Mouse (Mus musculus) MEL (cell line): Measurements from ENCODE around the gene Reg3g. TPM values are rescaled to one million over a fixed set of nuclear protein-coding genes. Genes with fewer than 3 reads are reported as not detected.

Experiments
- DNase-seq: peaks from one replicate; pipeline ENCODE4 v3.0.0; 2011; ENCODE audit warnings: low read depth, low spot score
- H3K27ac ChIP-seq: 2 replicates; pipeline ENCODE4 v1.5.1; 2012; ENCODE audit warnings: low read depth, mild to moderate bottlenecking, control low read depth, low read length, moderate library complexity; ENCODE audit not compliant: control insufficient read depth
- H3K27me3 ChIP-seq, 2 experiments: fragments of 150-350 bp in 1 of 2; sonication (generic) in 1 of 2; 2 replicates each; pipeline ENCODE4 v1.6.1; 2012; ENCODE audit warnings: low read length in 2 of 2, mild to moderate bottlenecking in 2 of 2, improper control_type of control experiment in 1 of 2, moderate library complexity in 1 of 2; ENCODE audit not compliant: insufficient read depth in 2 of 2, control insufficient read depth in 1 of 2
- H3K36me3 ChIP-seq, 2 experiments: 2 replicates each; pipeline ENCODE4 v1.6.1; 2012 to 2014; ENCODE audit warnings: low read length in 2 of 2, improper control_type of control experiment in 1 of 2, inconsistent platforms in 1 of 2, mild to moderate bottlenecking in 1 of 2; ENCODE audit not compliant: insufficient read depth in 2 of 2, control insufficient read depth in 1 of 2
- H3K4me1 ChIP-seq, 2 experiments: fragments of 150-350 bp in 1 of 2; sonication (generic) in 1 of 2; 2 replicates each; pipeline ENCODE4 v1.6.1; 2012; ENCODE audit warnings: low read length in 2 of 2, improper control_type of control experiment in 1 of 2, mild to moderate bottlenecking in 1 of 2; ENCODE audit not compliant: insufficient read depth in 2 of 2, control insufficient read depth in 1 of 2
- H3K4me3 ChIP-seq, 2 experiments: fragments of 150-350 bp in 1 of 2; sonication (generic) in 1 of 2; 2 replicates each; pipeline ENCODE4 v1.5.1; 2012; ENCODE audit warnings: low read depth in 2 of 2, low read length in 2 of 2, mild to moderate bottlenecking in 2 of 2, moderate library complexity in 2 of 2, control low read depth in 1 of 2, improper control_type of control experiment in 1 of 2; ENCODE audit not compliant: control insufficient read depth in 1 of 2, insufficient read depth in 1 of 2
- H3K79me2 ChIP-seq: 2 replicates; pipeline ENCODE4 v1.6.1; 2012; ENCODE audit warnings: mild to moderate bottlenecking, low read length, moderate library complexity; ENCODE audit not compliant: control insufficient read depth, poor library complexity, insufficient read depth
- H3K9ac ChIP-seq: 2 replicates; pipeline ENCODE4 v1.6.1; 2012; ENCODE audit warnings: low read depth, mild to moderate bottlenecking, control low read depth, low read length, moderate library complexity; ENCODE audit not compliant: control insufficient read depth, poor library complexity, severe bottlenecking
- H3K9me3 ChIP-seq: fragments of 150-350 bp; sonication (generic); replicated peaks from 2 replicates; pipeline ENCODE4 v1.6.1; 2012; ENCODE audit warnings: mild to moderate bottlenecking, low read length, improper control_type of control experiment, moderate library complexity; ENCODE audit not compliant: insufficient read depth
- CHD1 ChIP-seq: IDR thresholded peaks from 2 replicates; pipeline ENCODE4 v1.6.1; 2012; ENCODE audit warnings: low read depth, mild to moderate bottlenecking, inconsistent platforms, low read length, improper control_type of control experiment
- CTCF ChIP-seq, 3 experiments: IDR thresholded peaks in 2 of 3; conservative IDR thresholded peaks in 1 of 3; 2 replicates each; pipeline ENCODE4 v1.5.1; 2011 to 2012; ENCODE audit warnings: low read length in 3 of 3, low read depth in 2 of 3, mild to moderate bottlenecking in 2 of 3, improper control_type of control experiment in 1 of 3, inconsistent platforms in 1 of 3, mixed read lengths in 1 of 3, moderate library complexity in 1 of 3; ENCODE audit not compliant: control insufficient read depth in 1 of 3, insufficient read depth in 1 of 3, poor library complexity in 1 of 3, severe bottlenecking in 1 of 3
- E2F4 ChIP-seq: IDR thresholded peaks from 2 replicates; pipeline ENCODE4 v1.6.1; 2011; ENCODE audit warnings: low read depth, low read length, improper control_type of control experiment, borderline replicate concordance
- EP300 ChIP-seq, 2 experiments: IDR thresholded peaks; 2 replicates each; pipeline ENCODE4 v1.6.1; 2011; ENCODE audit warnings: improper control_type of control experiment in 2 of 2, low read length in 2 of 2, low read depth in 1 of 2, mild to moderate bottlenecking in 1 of 2
- HCFC1 ChIP-seq: IDR thresholded peaks from 2 replicates; pipeline ENCODE4 v1.6.1; 2012; ENCODE audit warnings: low read depth, mild to moderate bottlenecking, inconsistent platforms, low read length, improper control_type of control experiment, moderate library complexity
- JUND ChIP-seq: IDR thresholded peaks from 2 replicates; pipeline ENCODE4 v1.6.1; 2011; ENCODE audit warnings: low read depth, mild to moderate bottlenecking, improper control_type of control experiment, low read length
- KAT2A ChIP-seq: conservative IDR thresholded peaks from 2 replicates; pipeline ENCODE4 v1.6.1; 2012; ENCODE audit warnings: low read depth, low read length, improper control_type of control experiment, inconsistent platforms
- MAFK ChIP-seq: IDR thresholded peaks from 2 replicates; pipeline ENCODE4 v1.6.1; 2011; ENCODE audit warnings: low read depth, mild to moderate bottlenecking, low read length, improper control_type of control experiment, borderline replicate concordance
- MAX ChIP-seq: IDR thresholded peaks from 2 replicates; pipeline ENCODE4 v1.6.1; 2011; ENCODE audit warnings: low read length, improper control_type of control experiment
- MAZ ChIP-seq: IDR thresholded peaks from 2 replicates; pipeline ENCODE4 v1.6.1; 2012; ENCODE audit warnings: low read depth, mild to moderate bottlenecking, inconsistent platforms, low read length, improper control_type of control experiment
- MEF2A ChIP-seq: IDR thresholded peaks from 2 replicates; pipeline ENCODE4 v1.6.1; 2014; ENCODE audit warnings: low read depth, mild to moderate bottlenecking, inconsistent platforms, low read length, improper control_type of control experiment; ENCODE audit not compliant: poor library complexity, insufficient replicate concordance, severe bottlenecking; ENCODE audit errors: extremely low read depth
- NRF1 ChIP-seq: IDR thresholded peaks from 2 replicates; pipeline ENCODE4 v1.6.1; 2014; ENCODE audit warnings: low read depth, mild to moderate bottlenecking, inconsistent platforms, low read length, improper control_type of control experiment, moderate library complexity; ENCODE audit not compliant: poor library complexity, insufficient read depth, severe bottlenecking
- POLR2A ChIP-seq, 2 experiments: IDR thresholded peaks; 2 replicates each; pipeline ENCODE4 v1.6.1; 2011 to 2012; ENCODE audit warnings: low read length in 2 of 2, mild to moderate bottlenecking in 2 of 2, control low read depth in 1 of 2, improper control_type of control experiment in 1 of 2, low read depth in 1 of 2, moderate library complexity in 1 of 2; ENCODE audit not compliant: control insufficient read depth in 1 of 2, insufficient read depth in 1 of 2, poor library complexity in 1 of 2
- POLR2AphosphoS5 ChIP-seq: IDR thresholded peaks from 2 replicates; pipeline ENCODE4 v1.6.1; 2012; ENCODE audit warnings: low read depth, borderline replicate concordance, mild to moderate bottlenecking, inconsistent platforms, low read length, moderate library complexity, mixed read lengths
- RAD21 ChIP-seq: IDR thresholded peaks from 2 replicates; pipeline ENCODE4 v1.6.1; 2011; ENCODE audit warnings: mild to moderate bottlenecking, low read depth, low read length, improper control_type of control experiment
- RCOR1 ChIP-seq: IDR thresholded peaks from 2 replicates; pipeline ENCODE4 v1.6.1; 2012; ENCODE audit warnings: low read depth, mild to moderate bottlenecking, inconsistent platforms, low read length, improper control_type of control experiment
- SMC3 ChIP-seq: IDR thresholded peaks from 2 replicates; pipeline ENCODE4 v1.6.1; 2011; ENCODE audit warnings: low read depth, low read length, improper control_type of control experiment
- TAL1 ChIP-seq: IDR thresholded peaks from 2 replicates; pipeline ENCODE4 v1.6.1; 2012; ENCODE audit warnings: mild to moderate bottlenecking, inconsistent platforms, low read length, moderate library complexity, mixed read lengths
- TBP ChIP-seq: IDR thresholded peaks from 2 replicates; pipeline ENCODE4 v1.8.0; 2011; ENCODE audit warnings: low read depth, low read length, improper control_type of control experiment
- USF2 ChIP-seq, 2 experiments: IDR thresholded peaks; 2 replicates each; pipeline ENCODE4 v1.6.1; 2011 to 2012; ENCODE audit warnings: improper control_type of control experiment in 2 of 2, low read length in 2 of 2, borderline replicate concordance in 1 of 2, inconsistent platforms in 1 of 2, low read depth in 1 of 2, mild to moderate bottlenecking in 1 of 2; ENCODE audit not compliant: insufficient read depth in 1 of 2
- ZC3H11A ChIP-seq: IDR thresholded peaks from 2 replicates; pipeline ENCODE4 v1.6.1; 2012; ENCODE audit warnings: low read depth, mild to moderate bottlenecking, inconsistent platforms, low read length, improper control_type of control experiment
- ZNF384 ChIP-seq: IDR thresholded peaks from 2 replicates; pipeline ENCODE4 v1.6.1; 2012; ENCODE audit warnings: low read depth, mild to moderate bottlenecking, inconsistent platforms, low read length, improper control_type of control experiment
- polyA plus RNA-seq, 2 experiments: library from polyadenylated mRNA; stranded (reverse) in 1 of 2; unstranded in 1 of 2; fragments of >175 nt in 1 of 2; fragments of >200 nt in 1 of 2; gene quantifications; 2 replicates each; pipeline versions ENCODE4 v1.2.1 to v1.2.4; 2012; ENCODE audit warnings: low replicate concordance in 2 of 2, low read depth in 1 of 2; ENCODE audit not compliant: insufficient read length in 2 of 2, insufficient read depth in 1 of 2, missing spikeins in 1 of 2
- total RNA-seq: library from RNA; depleted of rRNA; stranded (reverse); fragments of 300-350 nt; gene quantifications from 2 replicates; pipeline ENCODE4 v1.2.3, GENCODE M21; 2012

The Reg3g gene
- total and polyA plus RNA-seq, 3 experiments = not detected

DNA sequence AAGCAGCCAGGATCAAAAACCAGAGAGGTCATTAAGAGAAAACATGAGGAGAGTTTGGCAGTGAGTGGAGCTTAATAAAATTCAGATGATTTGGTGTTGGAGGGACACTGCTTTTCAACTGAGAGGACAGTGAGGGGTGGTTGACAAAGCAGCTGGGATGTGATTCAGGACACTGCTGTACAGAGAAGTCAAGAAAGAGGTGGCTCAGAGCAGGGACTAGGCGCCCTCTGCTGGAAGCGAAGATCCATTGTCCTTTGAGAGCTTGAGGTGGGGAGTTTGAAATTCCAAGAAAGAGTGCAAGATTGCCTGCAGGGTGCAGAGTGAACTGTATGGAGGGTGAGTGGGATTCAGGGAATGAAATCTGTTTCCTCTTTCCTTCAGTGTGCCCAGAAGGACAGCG, 44.2 kb upstream of the Reg3g start:
- Histone ChIP-seq H3K27me3 (no peaks in the 10 kb centered on the region), H3K79me2 (no peaks in the 10 kb centered on the region), H3K36me3 (no peaks in the 10 kb centered on the region), H3K9me3 (no peaks in the 10 kb centered on the region), H3K4me1 (no peaks in the 10 kb centered on the region), H3K9ac (no peak overlapping the region), H3K27ac (no peak overlapping the region), H3K4me3 (no peak overlapping the region)
- peak; percentile 7 for DNase-seq
- TF ChIP-seq ZNF384 (no peak), TBP (no peak), RCOR1 (no peak), CTCF (IDR thresholded peaks at IDR 0.05 in 2 of 3, conservative IDR thresholded peaks at IDR 0.05 in 1 of 3; ENCODE audit: control insufficient read depth in 1 of 3, insufficient read depth in 1 of 3, low read depth in 2 of 3, low read length in 3 of 3, poor library complexity in 1 of 3, severe bottlenecking in 1 of 3) (peak; percentile 17 to 62 (median 28); a peak in 3 of 6 replicates), RAD21 (peak; percentile 32), SMC3 (peak; percentile 32)

DNA sequence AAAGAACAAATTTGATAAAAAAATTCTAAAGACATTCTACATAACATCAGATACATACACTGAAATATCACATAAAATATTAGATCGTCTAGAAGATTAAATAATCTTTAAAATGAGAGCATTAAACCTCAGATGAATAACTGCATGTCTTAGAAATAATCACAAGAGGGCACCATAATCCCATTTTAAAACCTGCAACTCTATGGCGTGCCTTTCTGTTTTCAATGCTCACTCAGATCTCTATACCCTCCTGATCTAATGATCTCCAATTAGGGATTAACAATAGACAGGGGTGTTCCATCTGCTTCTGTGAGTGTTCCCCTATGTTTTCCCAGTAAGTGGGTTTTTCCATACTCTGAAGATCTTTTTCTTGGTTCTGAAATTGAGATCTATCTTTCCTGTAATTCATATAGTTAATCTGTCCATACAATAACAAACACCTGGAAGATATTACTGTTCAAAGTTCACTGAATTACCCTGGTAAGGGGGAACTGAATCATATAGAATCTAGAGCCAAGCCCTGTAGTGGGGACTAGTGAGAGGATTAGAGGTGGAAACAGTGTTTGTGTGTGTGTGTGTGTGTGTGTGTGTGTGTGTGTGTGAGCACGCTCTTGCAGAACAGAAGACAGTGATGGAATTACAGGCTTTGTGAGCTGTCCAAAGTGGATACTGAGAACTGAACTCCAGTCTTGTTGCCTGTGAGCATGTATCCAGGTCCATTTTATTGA, 41.7 kb upstream of the Reg3g start:
- no peak overlapping the region for H3K4me3 ChIP-seq
- no peaks in the 10 kb centered on the region for H3K79me2 ChIP-seq
- no peak overlapping the region for H3K9ac ChIP-seq
- H3K4me1 ChIP-seq = no peaks in the 10 kb centered on the region
- H3K27ac ChIP-seq = no peak overlapping the region
- H3K27me3 ChIP-seq = no peaks in the 10 kb centered on the region
- no peaks in the 10 kb centered on the region for H3K36me3 ChIP-seq
- TF ChIP-seq E2F4 (no peak), HCFC1 (no peak), POLR2AphosphoS5 (no peak), POLR2A (IDR thresholded peaks at IDR 0.05; ENCODE audit: control insufficient read depth in 1 of 2, insufficient read depth in 1 of 2, low read depth in 1 of 2, low read length in 2 of 2, poor library complexity in 1 of 2) (no peak), KAT2A (no peak), MAFK (no peak), JUND (no peak), RCOR1 (no peak), USF2 (IDR thresholded peaks at IDR 0.05; ENCODE audit: borderline replicate concordance in 1 of 2, insufficient read depth in 1 of 2, low read depth in 1 of 2, low read length in 2 of 2) (no peak), MAZ (no peak), CHD1 (no peak), RAD21 (no peak; the same call in 1 of the 2 replicates), MEF2A (no peak), ZNF384 (no peak), NRF1 (no peak), ZC3H11A (no peak), EP300 (IDR thresholded peaks at IDR 0.05; ENCODE audit: low read depth in 1 of 2, low read length in 2 of 2) (no peak), MAX (no peak), TAL1 (no peak), TBP (no peak)
- TF ChIP-seq, all 39 proteins: peak for 0
- H3K9me3 ChIP-seq = no peaks in the 10 kb centered on the region
- no peak for DNase-seq
